Mouse (Mus musculus) erythroid progenitor cell, adult 5-6 weeks (primary cell): ENCODE results near the gene Pdcd5. TPM values are rescaled to one million over a fixed set of nuclear protein-coding genes. Genes with fewer than 3 reads are reported as not detected.

Source experiments
- total RNA-seq, 2 experiments: library from RNA; stranded (forward) in 1 of 2; stranded (reverse) in 1 of 2; fragments of 150-400 nt in 1 of 2; fragments of 186-747, 209-891 nt in 1 of 2; gene quantifications; 2 replicates each; pipeline versions ENCODE4 v1.2.3 to v1.2.4; 2015 to 2017; ENCODE audit warnings: low replicate concordance in 2 of 2

Gene Pdcd5
- total RNA-seq, 2 experiments from 2014 or later, result 96.4 TPM; not detected in 1

Other genes with a start within 250 kb of the Pdcd5 start
- gene Slc7a9, start 198.7 kb downstream of the Pdcd5 start, total RNA-seq (2015; ENCODE audit: low replicate concordance), result not detected in 2 replicates
- gene Slc7a9, start 198.7 kb downstream of the Pdcd5 start, total RNA-seq (2017; ENCODE audit: low replicate concordance), result not detected in 2 replicates
- gene Tdrd12, start 109.8 kb downstream of the Pdcd5 start, total RNA-seq (2015; ENCODE audit: low replicate concordance), result 3.4 TPM in 1 of 2 replicates, not detected in the other
- not detected in 2 replicates for gene Tdrd12, start 109.8 kb downstream of the Pdcd5 start, total RNA-seq (2017; ENCODE audit: low replicate concordance)
- gene Nudt19, start 91.2 kb downstream of the Pdcd5 start, total RNA-seq (2015; ENCODE audit: low replicate concordance), result 129 and 165 TPM in 2 replicates
- 36.3 and 55.8 TPM in 2 replicates for gene Nudt19, start 91.2 kb downstream of the Pdcd5 start, total RNA-seq (2017; ENCODE audit: low replicate concordance)
- gene Rgs9bp, start 61.9 kb downstream of the Pdcd5 start, total RNA-seq (2015; ENCODE audit: low replicate concordance), result 0.36 TPM in 1 of 2 replicates, not detected in the other
- 0.38 TPM in 1 of 2 replicates, not detected in the other for gene Rgs9bp, start 61.9 kb downstream of the Pdcd5 start, total RNA-seq (2017; ENCODE audit: low replicate concordance)
- gene Ankrd27, start 61.3 kb downstream of the Pdcd5 start, total RNA-seq (2015; ENCODE audit: low replicate concordance), result 38.6 and 41.1 TPM in 2 replicates
- gene Ankrd27, start 61.3 kb downstream of the Pdcd5 start, total RNA-seq (2017; ENCODE audit: low replicate concordance), result 9.5 and 13.2 TPM in 2 replicates
- 4.2 and 5.0 TPM in 2 replicates for gene Dpy19l3, start 106.9 kb upstream of the Pdcd5 start, total RNA-seq (2015; ENCODE audit: low replicate concordance)
- 1.0 and 12.7 TPM in 2 replicates for gene Dpy19l3, start 106.9 kb upstream of the Pdcd5 start, total RNA-seq (2017; ENCODE audit: low replicate concordance)
- gene Zfp507, start 155.5 kb upstream of the Pdcd5 start, total RNA-seq (2015; ENCODE audit: low replicate concordance), result 6.8 and 8.8 TPM in 2 replicates
- gene Zfp507, start 155.5 kb upstream of the Pdcd5 start, total RNA-seq (2017; ENCODE audit: low replicate concordance), result 8.1 and 15.9 TPM in 2 replicates